Mouse (Mus musculus): Measurements from ENCODE around the gene Dlx3. TPM values are rescaled to one million over a fixed set of nuclear protein-coding genes. Genes with fewer than 3 reads are reported as not detected.

Gene Dlx3
- total RNA-seq (2021): not detected

- peak; percentile 54 for DNase-seq
Measured at GRCm38 (mm10) chr11:95119990-95120632, at the start of gene Dlx3. Gene Dlx3, plus strand, starts transcription at chr11:95120119.

DNA sequence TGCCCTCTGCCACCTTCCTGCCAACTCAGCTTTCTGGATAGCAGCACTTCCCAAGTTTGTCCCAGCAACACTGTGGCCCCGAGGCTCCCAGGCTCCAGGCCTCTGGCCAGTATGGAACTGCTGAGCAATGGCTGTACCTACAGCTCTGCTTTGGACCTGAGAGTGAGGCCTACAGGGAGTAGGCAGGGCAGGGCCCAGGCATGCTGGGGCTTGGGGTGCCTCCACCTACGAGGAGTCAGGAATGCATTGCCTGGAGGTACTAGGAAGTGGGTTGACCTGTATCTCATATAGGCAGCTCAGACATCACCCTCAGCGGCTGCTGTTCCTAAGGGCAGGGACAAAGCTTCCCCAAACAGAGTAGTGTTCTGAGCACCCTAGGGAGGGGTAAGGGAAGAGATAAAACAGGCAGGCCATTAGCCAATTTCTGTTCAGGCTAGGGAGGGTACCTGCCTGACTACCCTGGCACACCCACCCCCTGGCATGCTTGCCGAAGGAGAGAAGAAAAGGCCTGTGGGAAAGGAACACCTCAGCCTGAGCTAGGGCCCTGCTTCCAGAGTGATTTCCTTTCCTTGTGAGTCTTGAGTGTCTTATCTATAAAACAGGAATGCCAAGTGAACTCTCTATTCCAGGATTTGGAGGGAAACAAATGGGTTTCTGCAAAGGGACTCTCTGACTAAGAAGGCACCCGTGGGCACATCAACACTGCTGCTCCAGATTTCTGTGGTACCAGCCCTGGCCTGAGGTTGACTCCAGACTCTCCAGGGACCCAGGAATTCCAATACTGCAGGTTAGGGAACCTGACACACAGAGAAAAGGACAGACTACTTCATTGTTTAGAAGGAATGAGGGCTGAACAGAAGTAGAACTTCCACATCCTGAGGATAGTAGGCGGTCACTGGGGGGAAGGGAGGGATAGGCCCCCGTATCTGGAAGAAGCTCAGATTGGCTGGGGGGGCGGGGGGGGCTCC lies 49.5 kb upstream of the Dlx3 start:
- DNase-seq: no peak

- DNase-seq: peak; percentile 85
Measured at GRCm38 (mm10) chr11:95071266-95071665, 48.7 kb upstream of the Dlx3 start.

GRCm38 (mm10) chr11:95072136-95072535 lies 47.8 kb upstream of the Dlx3 start:
- no peak for DNase-seq

DNA sequence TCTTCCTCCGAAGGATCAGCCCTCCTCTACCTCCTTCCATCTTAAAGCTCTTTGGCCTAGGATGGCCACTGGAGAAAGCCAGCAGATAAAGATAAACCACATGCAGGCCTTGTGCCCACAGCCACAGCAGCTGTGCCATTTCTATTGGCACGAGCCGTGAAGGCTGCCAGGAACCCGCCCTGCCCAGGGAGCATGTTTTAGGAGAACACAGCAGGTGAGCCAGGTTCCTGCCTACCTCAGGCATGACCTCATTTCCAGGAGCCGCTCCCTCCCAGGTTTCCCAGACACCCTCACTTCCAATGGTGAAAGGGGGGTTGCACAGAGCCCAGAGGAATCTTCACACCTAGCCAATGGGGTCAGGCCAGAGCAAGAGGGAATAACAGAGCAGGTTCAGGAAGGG lies 47.1 kb upstream of the Dlx3 start:
- no peak for DNase-seq

- DNase-seq: peak; percentile 49
Measured at GRCm38 (mm10) chr11:95073835-95074234, 46.1 kb upstream of the Dlx3 start.

DNA sequence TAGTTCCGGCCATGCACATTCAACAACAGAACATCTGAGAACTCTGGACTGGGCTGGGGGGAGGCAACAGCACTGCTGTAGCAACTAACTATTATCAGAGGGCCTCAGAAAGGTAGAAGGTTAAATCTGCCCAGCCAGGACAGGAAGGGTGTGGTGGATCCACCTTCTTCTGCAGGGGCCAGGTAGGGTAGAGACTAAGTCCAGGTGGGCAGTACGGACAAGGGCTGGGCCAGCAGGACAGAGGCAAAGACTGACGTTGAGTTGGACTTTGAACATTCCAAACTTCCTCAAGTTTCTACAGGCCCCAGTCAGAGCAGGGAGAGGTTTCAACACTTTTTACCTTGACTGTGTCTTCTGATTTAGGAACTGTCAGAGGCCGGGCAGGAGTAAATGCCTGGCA lies 45.2 kb upstream of the Dlx3 start:
- no peak for DNase-seq

DNA sequence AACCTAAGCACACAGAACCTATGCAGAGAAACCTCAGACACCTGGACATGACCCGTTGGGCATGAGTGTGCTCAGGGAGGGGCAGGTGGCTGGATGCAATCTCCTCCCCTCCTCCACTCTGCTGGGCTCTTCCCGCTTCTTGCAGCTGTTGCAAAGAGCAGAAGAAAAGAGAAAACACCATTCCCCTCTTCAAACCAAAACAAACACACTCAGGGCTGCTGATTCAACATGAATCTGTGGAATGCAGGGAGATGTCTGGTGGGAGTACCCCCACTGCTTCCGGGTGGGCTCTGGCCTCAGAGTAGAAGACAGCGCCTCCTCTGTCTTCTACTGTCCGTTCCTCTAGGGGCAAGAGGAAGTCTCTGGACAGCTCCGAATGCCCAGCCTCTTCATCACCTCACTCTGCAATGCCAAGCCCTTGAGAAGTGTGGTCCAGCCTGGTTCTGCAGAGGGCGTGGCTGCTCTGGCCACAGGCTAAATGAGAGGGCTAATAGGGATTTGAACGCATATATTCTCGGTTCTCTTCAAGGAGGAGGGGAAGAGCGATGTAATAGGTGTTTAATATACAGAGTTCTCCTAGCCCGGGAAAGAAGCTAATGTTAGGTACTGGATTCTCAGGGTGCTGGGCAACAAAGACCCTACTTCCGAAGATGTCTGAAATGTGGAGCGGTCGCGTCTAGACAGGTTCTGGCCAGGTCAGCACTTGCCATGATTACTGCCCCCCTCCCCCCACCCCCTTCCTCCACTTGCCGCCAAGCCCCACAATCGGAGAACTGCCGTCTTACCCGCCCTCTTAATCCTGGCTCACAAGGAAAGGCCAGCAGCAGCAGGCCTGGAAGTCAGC lies 44.5 kb upstream of the Dlx3 start:
- DNase-seq: no peak

GRCm38 (mm10) chr11:95076041-95076535 lies 43.8 kb upstream of the Dlx3 start:
- DNase-seq: peak; percentile 67

DNA sequence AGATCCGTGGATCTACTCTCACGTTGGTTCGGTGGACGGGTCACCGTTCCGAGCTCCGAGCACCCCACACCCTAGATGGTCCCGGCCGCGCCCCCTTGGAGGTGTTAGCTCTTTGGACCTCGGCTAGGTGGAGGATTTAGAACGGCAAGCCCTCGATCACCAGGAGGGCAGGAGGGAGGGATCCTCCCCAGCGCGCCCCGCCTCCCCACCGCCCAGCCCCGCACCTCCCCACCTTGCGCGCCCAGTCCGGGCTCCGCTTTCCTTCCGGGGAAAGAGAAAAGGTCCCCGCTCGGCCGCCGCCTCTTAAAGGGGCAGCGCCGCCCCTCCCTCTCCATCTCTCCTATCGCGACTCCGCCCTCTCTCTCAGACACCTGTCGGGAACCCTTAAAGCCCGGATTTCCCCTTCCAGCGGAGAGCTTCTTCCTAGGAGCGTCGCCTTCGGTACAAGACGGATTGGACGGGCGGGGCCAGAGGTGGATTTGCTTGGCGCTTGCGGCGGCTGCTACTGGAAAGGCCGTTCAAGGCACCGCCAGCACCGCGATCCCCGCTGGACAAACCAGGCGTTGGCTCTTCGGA lies 43.3 kb upstream of the Dlx3 start, which contains the start of gene Itga3:
Gene Itga3 (minus strand): TSS at position 266 of the 576 bp plus-strand sequence.
- DNase-seq: peak; percentile 72

DNA sequence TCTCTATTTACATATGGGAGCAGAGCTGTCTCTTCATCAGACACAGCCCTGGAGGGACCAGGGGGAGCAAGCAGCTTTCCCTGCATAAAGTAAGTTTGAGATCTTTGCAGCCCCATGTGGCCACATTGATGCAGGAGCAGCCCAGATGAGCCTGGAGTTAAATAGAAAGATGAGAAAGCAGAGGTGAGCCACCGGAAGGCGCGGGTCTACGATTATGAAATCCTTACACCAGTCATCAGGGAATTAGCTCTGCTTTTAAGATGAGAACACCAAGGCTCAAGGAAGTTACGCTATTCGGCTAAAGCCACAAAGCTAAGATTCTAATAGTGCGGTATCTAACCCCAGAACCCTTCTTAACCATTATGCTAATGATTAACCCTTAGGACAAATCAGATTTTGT lies 42.0 kb upstream of the Dlx3 start:
- no peak for DNase-seq

GRCm38 (mm10) chr11:95079256-95079875 lies 40.6 kb upstream of the Dlx3 start:
- peak; percentile 43 for DNase-seq

DNA sequence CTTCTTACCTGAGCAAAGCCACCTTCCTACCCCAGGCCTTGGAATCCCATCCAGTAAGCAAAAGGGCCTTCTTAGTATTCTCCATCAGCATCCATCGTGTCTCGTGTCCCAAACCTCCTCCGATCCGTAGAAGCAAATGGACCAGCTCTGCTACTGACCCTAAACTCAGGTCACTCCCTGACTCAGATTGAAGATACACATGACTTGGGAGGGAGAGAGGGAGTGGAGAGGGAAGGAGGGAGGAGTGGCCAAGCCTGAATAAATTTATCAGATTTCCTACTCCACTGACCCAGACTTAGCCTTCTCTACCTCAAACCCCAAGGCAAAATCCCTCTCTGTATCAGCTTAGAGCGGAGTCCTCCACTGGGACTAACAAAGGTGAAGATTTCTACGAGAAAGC lies 39.1 kb upstream of the Dlx3 start:
- DNase-seq: no peak

- no peak for DNase-seq
Measured at GRCm38 (mm10) chr11:95082896-95083295, 37.0 kb upstream of the Dlx3 start.

DNA sequence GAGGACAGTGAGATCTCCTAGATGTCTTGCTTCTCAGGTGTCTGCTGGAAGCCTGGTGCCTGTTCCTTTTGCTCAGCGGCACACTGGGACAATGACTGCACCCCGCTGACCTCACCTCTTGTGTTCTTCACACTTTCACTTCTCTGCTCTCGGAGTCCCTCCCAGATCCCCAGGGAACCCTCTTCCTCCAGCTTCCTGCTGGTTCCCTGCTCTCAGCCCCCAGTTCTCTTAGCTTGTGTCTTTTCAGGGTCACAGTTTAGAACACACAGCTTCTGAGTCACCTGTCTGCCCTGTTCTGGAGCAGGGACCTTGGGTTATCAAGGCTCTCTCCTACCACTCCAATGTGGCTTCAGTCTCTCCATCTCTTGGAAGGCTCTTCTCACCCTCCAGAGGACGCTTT lies 35.7 kb upstream of the Dlx3 start:
- DNase-seq: no peak

- DNase-seq: no peak
Measured at GRCm38 (mm10) chr11:95084811-95085382, 35.0 kb upstream of the Dlx3 start.

DNA sequence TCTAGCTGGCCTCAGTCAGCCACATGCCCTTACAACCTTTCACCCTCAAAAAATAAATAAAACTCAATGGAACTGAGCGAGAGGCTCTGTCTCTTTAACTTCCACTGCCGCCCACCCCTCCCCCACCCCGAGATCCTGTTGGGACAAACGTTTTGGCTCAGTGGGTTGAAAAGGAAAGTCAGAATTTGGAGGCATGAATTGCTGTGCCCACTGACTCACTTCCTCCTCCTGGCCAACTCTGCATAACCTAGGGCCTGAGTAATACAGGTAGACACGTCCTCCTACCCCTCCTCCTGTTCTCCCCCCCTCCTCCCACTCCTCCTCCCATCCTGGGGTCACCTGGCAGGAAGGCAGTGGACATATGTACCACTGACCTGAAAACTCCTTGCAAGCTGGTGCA lies 34.2 kb upstream of the Dlx3 start:
- DNase-seq: no peak

DNA sequence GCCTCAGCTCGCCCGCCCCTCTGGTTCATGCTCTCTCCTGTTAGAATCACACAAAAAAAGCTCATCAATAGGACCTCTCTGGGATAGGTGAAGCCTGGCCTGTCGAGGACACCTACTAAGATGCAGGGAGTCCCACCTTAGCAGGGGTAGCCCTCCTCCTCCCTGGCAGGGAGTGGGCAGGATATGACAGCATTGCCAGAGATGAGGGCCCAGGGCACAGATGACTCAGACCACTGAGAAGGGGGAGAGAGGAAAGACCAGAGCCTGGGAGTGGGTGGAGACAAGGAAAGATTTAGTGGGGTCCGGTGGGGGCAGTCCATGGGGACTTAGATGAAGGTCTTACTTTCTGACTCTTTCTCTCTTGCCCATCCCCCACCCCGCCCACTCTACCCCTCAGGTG lies 33.7 kb upstream of the Dlx3 start:
- DNase-seq: no peak

- DNase-seq: no peak
Measured at GRCm38 (mm10) chr11:95087301-95088228, 32.4 kb upstream of the Dlx3 start.

GRCm38 (mm10) chr11:95088286-95088685 lies 31.6 kb upstream of the Dlx3 start:
- no peak for DNase-seq
